10 mouse cellular contexts compared by ENCODE assay signal in the genomic region with DNA sequence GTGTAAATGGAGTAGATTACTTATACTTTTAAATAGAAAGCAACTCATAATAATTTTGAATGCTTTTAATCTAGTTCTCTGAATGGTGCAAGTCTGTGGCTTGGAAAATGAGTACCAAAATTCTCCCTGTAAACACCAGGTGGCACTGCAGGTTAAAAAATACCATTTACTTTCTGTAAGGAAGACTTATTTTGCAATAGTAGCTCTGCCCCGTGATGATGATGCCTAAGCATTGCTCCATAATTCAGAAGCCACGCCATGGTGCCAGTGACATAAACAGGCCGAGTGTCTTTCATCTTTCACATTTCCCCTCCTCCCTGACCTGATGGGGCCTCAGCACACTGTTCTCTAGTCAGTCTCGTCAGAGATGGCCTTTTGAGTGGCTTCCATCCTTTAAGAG. TPM values are rescaled to one million over a fixed set of nuclear protein-coding genes. Genes with fewer than 3 reads are reported as not detected.
DNase-seq lines count a peak whose midpoint lies in the region; ATAC-seq and TF ChIP-seq lines count a peak whose summit lies in the region.
"Had no signal": no experiment of that assay in that cellular context is flagged by ENCODE, and none has a peak within 500 bp of the region (broad histone marks: within the 10 kb centered on the region; RNA-seq: fewer than 3 reads in every experiment).

No protein-coding gene starts in this region.

- peak; percentile 54 for DNase-seq in adrenal gland, postnatal 14 days
- DNase-seq in adrenal gland, adult 18-20 months (ENCODE audit: low spot score in 2 of 2): no peak
- peak; percentile 29 to 35 for DNase-seq in left cerebral cortex, adult 2 months (ENCODE audit: extremely low spot score in 1 of 2, low spot score in 2 of 2)
- no peak for DNase-seq in left cerebral cortex, postnatal 36 days (ENCODE audit: low spot score in 2 of 2)
- DNase-seq in ZHBTc4 (ENCODE audit: low read depth, low spot score): peak; percentile 38
- DNase-seq in heart, postnatal 36 days: peak; percentile 21 to 38
- no peak for DNase-seq in thymus, adult 18-20 months

- intact Hi-C loops in left cerebral cortex, adult 2 months (cut with DNase I): loop anchor here (1.0 to 10.0 kb wide), 2 partner anchors 492 to 636 kb away; no protein-coding TSS in a partner anchor
- intact Hi-C loops in left cerebral cortex, postnatal 36 days (cut with DNase I): no loop called here
- intact Hi-C loops in heart, postnatal 36 days (cut with DNase I): loop anchor here (1.0 kb wide), 1 partner anchor 32 kb away; no protein-coding TSS in a partner anchor

- TF ChIP-seq CTCF in left cerebral cortex, adult 2 months (IDR thresholded peaks at IDR 0.05): peak; percentile 74

- H3K4me2 ChIP-seq in midbrain, embryonic 15.5 days: no peak overlapping the region
- H3K4me2 ChIP-seq: heart, embryonic 15.5 days had no signal

- no peaks in the 10 kb centered on the region for H3K9me3 ChIP-seq in midbrain, embryonic 15.5 days
- H3K9me3 ChIP-seq: G1E; heart, embryonic 15.5 days had no signal

- no peak overlapping the region for H3K4me3 ChIP-seq in left cerebral cortex, adult 2 months
- no peak overlapping the region for H3K4me3 ChIP-seq in midbrain, embryonic 15.5 days
- H3K4me3 ChIP-seq: heart, embryonic 15.5 days had no signal

- no peak overlapping the region for H3K9ac ChIP-seq in midbrain, embryonic 15.5 days
- H3K9ac ChIP-seq: heart, embryonic 15.5 days had no signal

- 34% methylated on average over 4 of the region's 4 CpGs for WGBS in midbrain, embryonic 15.5 days

- no peaks in the 10 kb centered on the region for H3K4me1 ChIP-seq in midbrain, embryonic 15.5 days

- no peak overlapping the region for H3K27ac ChIP-seq in left cerebral cortex, adult 2 months
- no peak overlapping the region for H3K27ac ChIP-seq in midbrain, embryonic 15.5 days
- H3K27ac ChIP-seq: heart, embryonic 15.5 days had no signal

- peaks cover 8% of the 10 kb centered on the region; the same call in 1 of the 2 replicates for H3K36me3 ChIP-seq in midbrain, embryonic 15.5 days (replicated peaks)

- ATAC-seq in midbrain, embryonic 15.5 days (replicated peaks): peak; percentile 72

- no peaks in the 10 kb centered on the region for H3K27me3 ChIP-seq in midbrain, embryonic 15.5 days (replicated peaks)
- H3K27me3 ChIP-seq: heart, embryonic 15.5 days had no signal

RNA-seq across cellular contexts. Expression of gene Snx19, which starts 21.6 kb away (rescaled TPM):
- total RNA-seq in adrenal gland, postnatal 14 days (2021): 24.8 and 25.4 TPM in 2 replicates
- total RNA-seq in adrenal gland, adult 18-20 months (2021): 10 to 100 TPM; 25.6 to 28.3 TPM
- total RNA-seq in left cerebral cortex, adult 2 months (2021): 10 to 100 TPM; 45.5 to 46.9 TPM
- total RNA-seq in left cerebral cortex, postnatal 36 days (2021): 10 to 100 TPM; 43.9 to 45.7 TPM
- total RNA-seq in heart, postnatal 36 days (2021): 10 to 100 TPM; 23.5 to 24.2 TPM
- 21.3 and 23.6 TPM in 2 replicates for polyA plus RNA-seq in midbrain, embryonic 15.5 days (2015; fragmentation: Nextera tagmentation; extraction: Ambion mirVana)

Comparison
In these comparisons a context has a peak if more than half of its experiments do, and no peak if none do; other contexts are left out.
1. DNase-seq: peak in adrenal gland, postnatal 14 days (single experiment), left cerebral cortex, adult 2 months (2 of 2), ZHBTc4 (single experiment) and heart, postnatal 36 days (2 of 2); none in adrenal gland, adult 18-20 months (0 of 2), left cerebral cortex, postnatal 36 days (0 of 2) and thymus, adult 18-20 months (0 of 2).